Mouse (Mus musculus): Measurements from ENCODE around the gene Gm10118. TPM values are rescaled to one million over a fixed set of nuclear protein-coding genes. Genes with fewer than 3 reads are reported as not detected.

Gm10118 gene
- not detected for total RNA-seq (2021)
- polyA plus RNA-seq (2012; rRNA removed), result not detected in 2 replicates
- long read RNA-seq, result 0 reads

GRCm38 (mm10) chr10:63927334-63927733, at the start of gene Gm10118:
TSS of gene Gm10118 (minus strand) at chr10:63927434.
- no peak for DNase-seq

- no peak for DNase-seq
These were observed 45.1 kb upstream of the Gm10118 start for GRCm38 (mm10) chr10:63972300-63972699.

- DNase-seq, result peak; percentile 10
These were observed 27.2 kb upstream of the Gm10118 start for GRCm38 (mm10) chr10:63954308-63954930.

GRCm38 (mm10) chr10:63951481-63951880, 24.2 kb upstream of the Gm10118 start:
- DNase-seq, result no peak

GRCm38 (mm10) chr10:63950867-63951266, 23.6 kb upstream of the Gm10118 start:
- DNase-seq, result peak; percentile 2

- DNase-seq, result no peak
These were observed 20.0 kb upstream of the Gm10118 start for GRCm38 (mm10) chr10:63947266-63947665.

GRCm38 (mm10) chr10:63945534-63945933, 18.3 kb upstream of the Gm10118 start:
- no peak for DNase-seq

- DNase-seq, result no peak
These were observed 6.7 kb upstream of the Gm10118 start for GRCm38 (mm10) chr10:63933946-63934345.

- no peak for DNase-seq
These were observed 18.4 kb downstream of the Gm10118 start for GRCm38 (mm10) chr10:63908878-63909277.

- no peak for DNase-seq
These were observed 27.3 kb downstream of the Gm10118 start for GRCm38 (mm10) chr10:63899891-63900290.

- DNase-seq, result no peak
These were observed 32.6 kb downstream of the Gm10118 start for GRCm38 (mm10) chr10:63894612-63895011.

GRCm38 (mm10) chr10:63886449-63887088, 40.7 kb downstream of the Gm10118 start:
- no peak for DNase-seq

GRCm38 (mm10) chr10:63880462-63880903, 46.8 kb downstream of the Gm10118 start:
- DNase-seq, result peak; percentile 5

Other genes with a start within 250 kb of the Gm10118 start
- 1 to 10 TPM in 1 of 2 experiments, under 1 TPM in 1; 0.89 to 1.1 TPM for gene Lrrtm3, start 162.8 kb upstream of the Gm10118 start, total RNA-seq (2021)
- gene Lrrtm3, start 162.8 kb upstream of the Gm10118 start, polyA plus RNA-seq (2012; rRNA removed), result 0.17 and 0.20 TPM in 2 replicates